Mouse (Mus musculus) C3H10T1/2 (cell line): ENCODE data around the gene Sh3bp4. TPM values are rescaled to one million over a fixed set of nuclear protein-coding genes. Genes with fewer than 3 reads are reported as not detected.

ENCODE experiments used
- polyA plus RNA-seq, 2 experiments: library from polyadenylated mRNA; unstranded; fragments of >200 nt; fragmentation: generic; extraction: Trizol; gene quantifications; one replicate each; pipeline ENCODE4 v1.2.1; 2012; ENCODE audit warnings: missing spikeins in 2 of 2

The Sh3bp4 gene
- 10 to 100 TPM; 11.8 to 14.6 TPM for polyA plus RNA-seq

GRCm38 (mm10) chr1:89070103-89070700 lies at the start of gene Sh3bp4:
Sh3bp4 (plus strand) TSS chr1:89070415.

